Mouse (Mus musculus) kidney, adult 2 months (tissue): ENCODE results near the gene Cd151. TPM values are rescaled to one million over a fixed set of nuclear protein-coding genes. Genes with fewer than 3 reads are reported as not detected.

Experiments used
- DNase-seq: peaks from one replicate; pipeline ENCODE4 v3.0.0; 2021
- H3K27ac ChIP-seq: fragments of 200-500 bp; 2 replicates; pipeline ENCODE4 v1.5.1; 2012; ENCODE audit warnings: low read depth, low read length, control low read depth, inconsistent platforms; ENCODE audit not compliant: insufficient read depth
- H3K27me3 ChIP-seq: fragments of 200-500 bp; replicated peaks from 2 replicates; pipeline ENCODE4 v1.6.1; 2012; ENCODE audit warnings: mild to moderate bottlenecking, moderate library complexity, low read length, inconsistent platforms; ENCODE audit not compliant: control insufficient read depth, insufficient read depth
- H3K36me3 ChIP-seq: fragments of 200-500 bp; 2 replicates; pipeline ENCODE4 v1.6.1; 2012; ENCODE audit warnings: mild to moderate bottlenecking, moderate library complexity, low read length, inconsistent platforms; ENCODE audit not compliant: control insufficient read depth, insufficient read depth
- H3K4me1 ChIP-seq: fragments of 200-500 bp; 2 replicates; pipeline ENCODE4 v1.6.1; 2011; ENCODE audit warnings: low read length; ENCODE audit not compliant: control insufficient read depth, insufficient read depth
- H3K4me3 ChIP-seq: fragments of 200-500 bp; 2 replicates; pipeline ENCODE4 v1.5.1; 2011; ENCODE audit warnings: mild to moderate bottlenecking, low read depth, low read length, control low read depth; ENCODE audit not compliant: insufficient read depth
- CTCF ChIP-seq: fragments of 200-500 bp; conservative IDR thresholded peaks from 2 replicates; pipeline ENCODE4 v1.5.1; 2011; ENCODE audit warnings: low read depth, mild to moderate bottlenecking, control low read depth, low read length, moderate library complexity, mixed read lengths; ENCODE audit not compliant: insufficient read depth, insufficient read length
- POLR2A ChIP-seq: fragments of 200-500 bp; IDR thresholded peaks from one replicate; pipeline ENCODE4 v1.6.1; 2011; ENCODE audit warnings: low read depth, low read length, control low read depth
- WGBS: fragments of 180-500 bp; shearing (Covaris S2); methylation state at CpG from one replicate; pipeline ENCODE4 v1.1.7; 2018; 5-methylcytosine and 5-hydroxymethylcytosine counted together
- polyA plus RNA-seq: library from polyadenylated mRNA; depleted of rRNA; stranded (reverse); fragments of >200 nt; gene quantifications from 2 replicates; pipeline ENCODE4 v1.2.3, GENCODE M21; 2012; rRNA removed

Gene Cd151
- 274 and 343 TPM in 2 replicates for polyA plus RNA-seq

DNA sequence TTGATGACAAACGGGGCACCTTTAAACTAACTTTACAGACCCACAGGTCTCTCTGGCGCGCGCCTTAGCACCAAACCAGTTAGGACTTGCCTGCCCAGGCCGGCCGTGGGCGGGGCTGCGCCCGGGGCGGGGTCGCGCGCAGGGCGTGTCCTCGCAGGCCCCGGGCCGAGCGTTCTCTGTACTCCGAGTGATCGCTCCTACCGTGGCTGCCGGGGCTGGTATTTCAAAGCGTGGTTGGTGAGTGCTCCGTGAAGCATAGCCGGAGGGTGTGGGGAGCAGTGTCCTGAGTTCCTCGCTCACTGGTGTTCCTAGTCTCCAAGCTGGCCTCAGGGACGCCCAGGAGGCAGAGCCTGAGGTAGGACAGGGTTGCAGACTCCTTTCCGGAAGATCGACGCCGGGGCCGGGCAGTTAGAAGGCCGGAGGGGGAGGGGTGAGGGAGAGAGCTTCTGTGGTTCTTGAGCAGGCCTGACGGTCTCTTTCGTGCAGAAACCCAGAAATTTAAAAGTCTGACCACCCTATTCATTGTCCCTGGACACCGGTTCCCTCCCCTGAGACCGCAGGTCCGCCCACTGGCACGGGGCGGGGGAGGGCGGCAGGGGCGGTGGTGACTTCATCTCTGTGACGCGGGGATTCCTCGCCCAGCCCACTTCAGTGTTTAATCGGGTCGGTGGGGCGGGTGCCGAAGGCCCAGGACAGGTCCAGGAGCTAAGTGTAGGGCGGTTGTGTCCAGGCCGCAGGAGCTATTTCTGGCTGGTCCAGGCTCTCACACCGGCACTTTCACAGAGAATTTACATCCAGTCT, at the start of gene Cd151:
Gene Cd151 (plus strand): TSS at position 163 of the 801 bp plus-strand sequence.
- peaks cover 30% of the 10 kb centered on the region for H3K4me1 ChIP-seq
- TF ChIP-seq CTCF (no peak), POLR2A (peak; percentile 70)
- peak within 1 kb of the TSS; percentile 98 for H3K27ac ChIP-seq
- no peaks in the 10 kb centered on the region for H3K27me3 ChIP-seq
- no peaks in the 10 kb centered on the region for H3K36me3 ChIP-seq
- WGBS: under 1% methylated on average over 52 of the region's 52 CpGs
- peak; percentile 97 for DNase-seq
- H3K4me3 ChIP-seq: peak within 1 kb of the TSS; percentile 99

GRCm38 (mm10) chr7:141417731-141418681, 49.2 kb upstream of the Cd151 start:
- DNase-seq: no peak
- 77% methylated on average over 8 of the region's 8 CpGs for WGBS
- H3K4me1 ChIP-seq: peaks cover 4% of the 10 kb centered on the region; the same call in 1 of the 2 replicates

GRCm38 (mm10) chr7:141418970-141419369, 48.2 kb upstream of the Cd151 start:
- 50% methylated on average over 7 of the region's 7 CpGs for WGBS
- H3K36me3 ChIP-seq: no peaks in the 10 kb centered on the region
- peak; percentile 51 for DNase-seq
- no peaks in the 10 kb centered on the region for H3K27me3 ChIP-seq
- TF ChIP-seq CTCF: no peak
- TF ChIP-seq POLR2A: no peak
- H3K27ac ChIP-seq: no peak overlapping the region
- peaks cover 4% of the 10 kb centered on the region; the same call in 1 of the 2 replicates for H3K4me1 ChIP-seq
- no peak overlapping the region for H3K4me3 ChIP-seq

More at GRCm38 (mm10) chr7:141417731-141418681, 49.2 kb upstream of the Cd151 start:
- Histone ChIP-seq H3K27me3 (no peaks in the 10 kb centered on the region), H3K4me3 (no peak overlapping the region), H3K27ac (no peak overlapping the region), H3K36me3 (no peaks in the 10 kb centered on the region)
- TF ChIP-seq POLR2A (no peak), CTCF (peak; percentile 30; the same call in 1 of the 2 replicates)

DNA sequence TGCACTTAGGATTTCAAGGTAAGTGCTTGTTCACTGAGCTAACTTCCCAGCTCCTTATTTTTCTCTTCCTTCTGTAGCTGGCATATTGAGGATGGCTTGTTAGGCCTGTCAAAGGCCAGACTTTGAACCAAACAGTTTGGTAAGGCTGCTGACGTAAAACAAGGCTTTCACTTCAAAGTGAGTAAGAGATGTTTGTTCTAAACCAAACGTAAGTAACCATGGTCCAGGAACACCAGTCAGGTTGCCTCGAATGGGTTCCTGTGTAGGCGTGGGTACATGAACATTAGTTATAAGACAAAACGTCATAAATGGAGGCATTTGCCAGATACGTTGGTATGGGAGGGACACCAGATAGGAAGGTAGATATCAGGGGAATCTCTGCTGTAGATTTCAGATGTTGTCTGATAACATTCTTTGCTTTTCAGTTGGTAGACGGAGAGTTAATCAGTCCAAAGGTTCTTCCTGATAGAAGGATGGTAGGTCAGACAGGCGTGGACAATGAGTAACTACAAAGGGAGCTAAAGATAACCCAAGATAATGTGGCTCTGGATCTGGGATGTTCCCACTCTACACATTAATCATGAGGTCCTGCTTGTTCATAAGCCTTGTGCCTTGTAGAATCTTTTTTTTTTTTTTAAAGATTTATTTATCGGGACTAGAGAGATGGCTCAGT, 47.0 kb upstream of the Cd151 start:
- no peak for DNase-seq
- Histone ChIP-seq H3K36me3 (no peaks in the 10 kb centered on the region), H3K4me1 (no peaks in the 10 kb centered on the region), H3K27me3 (no peaks in the 10 kb centered on the region), H3K27ac (no peak overlapping the region), H3K4me3 (no peak overlapping the region)
- WGBS: 79% methylated on average over 9 of the region's 9 CpGs
- TF ChIP-seq POLR2A (no peak), CTCF (no peak)

DNA sequence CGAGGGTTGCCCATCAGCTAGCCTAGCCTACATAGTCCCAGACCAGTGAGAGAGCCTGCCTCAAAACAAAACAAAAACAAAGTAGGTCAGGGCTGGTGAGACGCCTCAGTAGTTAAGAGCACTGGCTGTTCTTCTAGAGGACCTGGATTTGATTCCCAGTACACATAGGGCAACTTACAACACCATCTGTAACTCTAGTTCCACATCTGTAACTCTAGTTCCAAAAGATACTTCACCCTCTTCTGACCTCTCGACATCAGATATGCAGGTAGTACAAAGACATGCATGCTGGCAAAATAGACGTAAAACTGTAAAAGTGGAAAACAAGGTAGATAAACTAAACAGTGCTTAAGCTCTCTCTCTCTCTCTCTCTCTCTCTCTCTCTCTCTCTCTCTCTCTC, 43.4 kb upstream of the Cd151 start:
- Histone ChIP-seq H3K27me3 (no peaks in the 10 kb centered on the region), H3K36me3 (no peaks in the 10 kb centered on the region), H3K4me3 (no peak overlapping the region), H3K4me1 (no peaks in the 10 kb centered on the region), H3K27ac (no peak overlapping the region)
- TF ChIP-seq POLR2A (no peak), CTCF (no peak)
- 57% methylated on average over 4 of the region's 4 CpGs for WGBS
- DNase-seq: peak; percentile 33

DNA sequence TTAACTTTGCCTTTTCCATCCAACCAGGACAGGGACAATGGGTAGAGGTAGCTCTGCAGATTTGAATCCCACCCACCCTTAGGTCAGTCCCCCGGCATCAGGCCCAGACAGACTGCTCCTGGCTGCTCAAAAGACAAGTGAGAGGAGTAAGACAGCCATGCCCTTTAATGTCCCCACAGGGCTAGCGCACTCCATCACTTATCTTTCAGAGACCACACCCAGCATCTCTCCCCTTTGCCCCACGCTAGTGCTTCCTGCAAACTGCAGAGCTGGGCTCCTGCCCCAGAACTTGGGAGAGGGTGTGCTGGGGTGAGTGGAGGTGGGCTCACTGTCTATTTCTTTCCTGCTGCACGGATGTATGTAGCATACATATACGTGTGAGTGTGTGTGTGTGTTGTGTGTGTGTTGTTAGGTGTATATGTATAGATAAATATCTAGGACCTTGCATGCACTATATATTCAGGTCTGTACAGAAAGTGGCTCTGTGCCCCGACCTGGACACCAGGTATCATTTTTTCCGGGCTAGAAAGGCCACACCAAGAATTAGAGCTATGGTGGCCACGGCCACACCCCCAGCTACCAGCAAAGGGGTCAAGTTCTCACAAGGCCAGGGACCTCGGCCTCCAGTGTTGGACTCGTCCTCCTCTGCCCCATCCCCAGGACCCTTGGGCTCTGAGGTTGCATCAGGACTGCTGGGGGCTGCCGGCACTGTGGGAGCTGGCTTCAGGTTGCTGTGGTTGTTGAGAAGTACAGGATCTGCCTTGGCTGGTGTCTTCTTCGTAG, 40.1 kb upstream of the Cd151 start:
- WGBS: 91% methylated on average over 12 of the region's 12 CpGs
- Histone ChIP-seq H3K27me3 (no peaks in the 10 kb centered on the region), H3K4me1 (no peaks in the 10 kb centered on the region; the same call in 1 of the 2 replicates), H3K27ac (no peak overlapping the region), H3K36me3 (no peaks in the 10 kb centered on the region), H3K4me3 (no peak overlapping the region)
- DNase-seq: no peak
- no peak for TF ChIP-seq POLR2A
- TF ChIP-seq CTCF: no peak
